Mouse (Mus musculus): Measurements from ENCODE around the gene Nfx1. TPM values are rescaled to one million over a fixed set of nuclear protein-coding genes. Genes with fewer than 3 reads are reported as not detected.
A peak's percentile ranks its signal among the peaks of the same experiment; 100 is the strongest.

Nfx1 gene
- polyA plus RNA-seq, 1 experiment from 2014 or later: 57.6 TPM

DNA sequence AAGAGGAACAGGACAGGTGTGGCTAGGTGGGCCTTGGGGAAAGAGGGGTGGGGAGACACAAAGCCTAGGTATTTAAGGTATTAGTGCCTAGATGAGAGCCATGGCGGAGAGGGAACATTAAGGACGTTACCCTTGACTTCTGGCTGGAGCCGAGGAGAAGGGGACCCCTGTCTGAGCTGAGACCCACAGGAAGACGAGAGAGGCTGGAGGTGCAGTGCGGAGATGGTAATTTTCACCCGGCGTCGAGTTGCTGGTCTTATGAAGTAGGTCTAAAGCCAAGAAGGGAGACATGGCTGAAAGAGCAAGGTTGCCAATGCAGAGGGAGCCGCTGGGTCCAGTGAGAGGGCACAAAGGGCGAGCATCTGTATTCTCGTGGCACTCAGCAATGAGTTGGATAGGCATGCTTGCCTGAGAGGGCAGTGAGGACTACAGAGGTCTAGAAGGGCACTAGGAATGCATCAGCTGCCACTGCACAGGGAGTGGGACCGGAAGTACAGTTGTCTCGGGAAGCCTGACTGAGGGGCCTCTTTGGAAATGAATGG is 75.6 kb downstream of the Nfx1 start:
- H3K27me3 ChIP-seq (ENCODE audit: control insufficient read depth, insufficient read depth, low read length): no peaks in the 10 kb centered on the region
- H3K27ac ChIP-seq (ENCODE audit: low read length): no peak overlapping the region
- H3K9me3 ChIP-seq (replicated peaks; ENCODE audit: control insufficient read depth, low read length): no peaks in the 10 kb centered on the region
- no peaks in the 10 kb centered on the region for H3K36me3 ChIP-seq (ENCODE audit: control insufficient read depth, insufficient read depth)
- WGBS: 74% methylated on average over 13 of the region's 13 CpGs
- ATAC-seq (replicated peaks; ENCODE audit: extremely low read depth, insufficient read depth, low FRiP score): no peak; the same call in 1 of the 2 replicates
- H3K4me1 ChIP-seq (ENCODE audit: control insufficient read depth, insufficient read depth, low read length): peaks cover 14% of the 10 kb centered on the region
- no peak overlapping the region for H3K4me3 ChIP-seq (ENCODE audit: low read length)
- no peak overlapping the region for H3K9ac ChIP-seq (ENCODE audit: low read length)
- no peak overlapping the region for H3K4me2 ChIP-seq (ENCODE audit: low read depth, low read length)

- ATAC-seq (replicated peaks; ENCODE audit: extremely low read depth, insufficient read depth, low FRiP score): 0 out of 2 replicates have a peak, but pooled peaks have one; percentile 24
- H3K4me1 ChIP-seq (ENCODE audit: control insufficient read depth, insufficient read depth, low read length): peaks cover 13% of the 10 kb centered on the region
- H3K9me3 ChIP-seq (replicated peaks; ENCODE audit: control insufficient read depth, low read length): no peaks in the 10 kb centered on the region
- no peak within 1 kb of the TSS for H3K9ac ChIP-seq (ENCODE audit: low read length)
- H3K4me3 ChIP-seq (ENCODE audit: low read length): no peak within 1 kb of the TSS
- 29% methylated on average over 9 of the region's 9 CpGs for WGBS
- H3K36me3 ChIP-seq (ENCODE audit: control insufficient read depth, insufficient read depth): no peaks in the 10 kb centered on the region
- no peaks in the 10 kb centered on the region for H3K27me3 ChIP-seq (ENCODE audit: control insufficient read depth, insufficient read depth, low read length)
- peak within 1 kb of the TSS; percentile 35; the same call in 1 of the 2 replicates for H3K27ac ChIP-seq (ENCODE audit: low read length)
- H3K4me2 ChIP-seq (ENCODE audit: low read depth, low read length): no peak within 1 kb of the TSS
These were observed 77.0 kb downstream of the Nfx1 start, which contains the start of gene Aqp7 for GRCm38 (mm10) chr4:41047524-41048271. TSS of gene Aqp7 (minus strand) at chr4:41048139.

DNA sequence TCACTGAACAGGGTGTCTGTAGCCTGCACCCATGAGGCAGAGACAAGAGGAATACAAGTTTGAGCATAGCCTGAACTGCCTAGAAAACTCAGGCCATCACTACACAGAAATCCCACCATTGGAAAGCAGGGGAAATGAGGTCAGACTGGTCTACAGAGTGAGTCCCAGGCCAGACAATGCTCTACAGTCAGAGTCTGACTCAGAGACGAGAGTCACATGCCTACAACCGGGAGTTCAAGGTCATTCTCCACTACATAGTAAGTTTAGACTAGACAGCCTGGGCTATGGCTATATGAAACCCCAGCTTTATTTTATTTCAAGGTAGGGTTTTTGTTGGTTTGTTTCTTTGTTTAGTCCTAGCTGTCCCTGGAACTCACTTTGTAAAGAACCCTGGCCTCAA is 78.2 kb downstream of the Nfx1 start:
- H3K9ac ChIP-seq (ENCODE audit: low read length): no peak overlapping the region
- H3K4me1 ChIP-seq (ENCODE audit: control insufficient read depth, insufficient read depth, low read length): peaks cover 13% of the 10 kb centered on the region
- no peak for ATAC-seq (replicated peaks; ENCODE audit: extremely low read depth, insufficient read depth, low FRiP score)
- 46% methylated on average over 2 of the region's 2 CpGs for WGBS
- H3K4me3 ChIP-seq (ENCODE audit: low read length): no peak overlapping the region
- H3K4me2 ChIP-seq (ENCODE audit: low read depth, low read length): no peak overlapping the region
- H3K27ac ChIP-seq (ENCODE audit: low read length): no peak overlapping the region
- H3K9me3 ChIP-seq (replicated peaks; ENCODE audit: control insufficient read depth, low read length): no peaks in the 10 kb centered on the region
- no peaks in the 10 kb centered on the region for H3K27me3 ChIP-seq (ENCODE audit: control insufficient read depth, insufficient read depth, low read length)
- H3K36me3 ChIP-seq (ENCODE audit: control insufficient read depth, insufficient read depth): no peaks in the 10 kb centered on the region

- Histone ChIP-seq H3K4me2 (ENCODE audit: low read depth, low read length) (peak overlapping the region; percentile 51), H3K9ac (ENCODE audit: low read length) (peak overlapping the region; percentile 36; the same call in 1 of the 2 replicates), H3K36me3 (ENCODE audit: control insufficient read depth, insufficient read depth) (no peaks in the 10 kb centered on the region), H3K9me3 (replicated peaks; ENCODE audit: control insufficient read depth, low read length) (no peaks in the 10 kb centered on the region), H3K27ac (ENCODE audit: low read length) (no peak overlapping the region), H3K27me3 (ENCODE audit: control insufficient read depth, insufficient read depth, low read length) (no peaks in the 10 kb centered on the region), H3K4me1 (ENCODE audit: control insufficient read depth, insufficient read depth, low read length) (peaks cover 27% of the 10 kb centered on the region), H3K4me3 (ENCODE audit: low read length) (no peak overlapping the region)
- ATAC-seq (replicated peaks; ENCODE audit: extremely low read depth, insufficient read depth, low FRiP score): no peak; the same call in 1 of the 2 replicates
- WGBS: 29% methylated on average over 16 of the region's 16 CpGs
These were observed 80.3 kb downstream of the Nfx1 start for GRCm38 (mm10) chr4:41050726-41051675.

GRCm38 (mm10) chr4:41051781-41052180 is 81.1 kb downstream of the Nfx1 start:
- Histone ChIP-seq H3K4me1 (ENCODE audit: control insufficient read depth, insufficient read depth, low read length) (peaks cover 27% of the 10 kb centered on the region), H3K4me3 (ENCODE audit: low read length) (no peak overlapping the region), H3K27ac (ENCODE audit: low read length) (no peak overlapping the region), H3K4me2 (ENCODE audit: low read depth, low read length) (no peak overlapping the region), H3K27me3 (ENCODE audit: control insufficient read depth, insufficient read depth, low read length) (no peaks in the 10 kb centered on the region), H3K36me3 (ENCODE audit: control insufficient read depth, insufficient read depth) (no peaks in the 10 kb centered on the region), H3K9ac (ENCODE audit: low read length) (no peak overlapping the region), H3K9me3 (replicated peaks; ENCODE audit: control insufficient read depth, low read length) (no peaks in the 10 kb centered on the region)
- no peak for ATAC-seq (replicated peaks; ENCODE audit: extremely low read depth, insufficient read depth, low FRiP score)
- 82% methylated on average over 7 of the region's 7 CpGs for WGBS

- Histone ChIP-seq H3K9ac (ENCODE audit: low read length) (peak overlapping the region; percentile 59), H3K27me3 (ENCODE audit: control insufficient read depth, insufficient read depth, low read length) (no peaks in the 10 kb centered on the region), H3K4me3 (ENCODE audit: low read length) (peak overlapping the region; percentile 25), H3K27ac (ENCODE audit: low read length) (peak overlapping the region; percentile 75), H3K4me2 (ENCODE audit: low read depth, low read length) (peak overlapping the region; percentile 62), H3K9me3 (replicated peaks; ENCODE audit: control insufficient read depth, low read length) (no peaks in the 10 kb centered on the region), H3K4me1 (ENCODE audit: control insufficient read depth, insufficient read depth, low read length) (peaks cover 16% of the 10 kb centered on the region), H3K36me3 (ENCODE audit: control insufficient read depth, insufficient read depth) (no peaks in the 10 kb centered on the region)
- peak; percentile 70 for ATAC-seq (replicated peaks; ENCODE audit: extremely low read depth, insufficient read depth, low FRiP score)
- WGBS: 20% methylated on average over 13 of the region's 13 CpGs
These were observed 84.4 kb downstream of the Nfx1 start for GRCm38 (mm10) chr4:41055111-41055510.

DNA sequence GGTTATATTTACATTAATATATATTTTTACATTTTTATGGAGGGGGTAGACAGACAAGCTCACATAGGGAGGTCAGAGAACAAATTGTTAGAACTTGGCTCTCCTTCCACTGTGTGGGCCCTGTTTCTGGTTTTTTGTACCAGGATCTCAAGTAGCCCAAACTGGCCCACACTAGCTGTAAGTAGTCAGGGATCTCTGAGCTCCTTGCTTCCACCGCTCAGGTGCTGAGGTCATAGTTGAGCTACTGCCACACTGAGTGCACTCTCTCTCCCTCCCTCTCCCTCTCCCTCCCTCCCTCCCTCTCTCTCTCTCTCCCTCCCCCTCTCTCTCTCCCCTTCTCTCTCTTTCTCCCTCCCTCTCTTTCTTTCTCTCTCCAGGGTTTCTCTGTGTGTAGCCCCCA is 85.5 kb downstream of the Nfx1 start:
- H3K4me1 ChIP-seq (ENCODE audit: control insufficient read depth, insufficient read depth, low read length): peaks cover 13% of the 10 kb centered on the region
- no peak overlapping the region for H3K4me3 ChIP-seq (ENCODE audit: low read length)
- ATAC-seq (replicated peaks; ENCODE audit: extremely low read depth, insufficient read depth, low FRiP score): no peak
- H3K27ac ChIP-seq (ENCODE audit: low read length): no peak overlapping the region
- H3K4me2 ChIP-seq (ENCODE audit: low read depth, low read length): no peak overlapping the region
- 35% methylated on average over 1 of the region's 1 CpGs for WGBS
- H3K9ac ChIP-seq (ENCODE audit: low read length): no peak overlapping the region
- no peaks in the 10 kb centered on the region for H3K36me3 ChIP-seq (ENCODE audit: control insufficient read depth, insufficient read depth)
- H3K9me3 ChIP-seq (replicated peaks; ENCODE audit: control insufficient read depth, low read length): no peaks in the 10 kb centered on the region
- no peaks in the 10 kb centered on the region for H3K27me3 ChIP-seq (ENCODE audit: control insufficient read depth, insufficient read depth, low read length)

DNA sequence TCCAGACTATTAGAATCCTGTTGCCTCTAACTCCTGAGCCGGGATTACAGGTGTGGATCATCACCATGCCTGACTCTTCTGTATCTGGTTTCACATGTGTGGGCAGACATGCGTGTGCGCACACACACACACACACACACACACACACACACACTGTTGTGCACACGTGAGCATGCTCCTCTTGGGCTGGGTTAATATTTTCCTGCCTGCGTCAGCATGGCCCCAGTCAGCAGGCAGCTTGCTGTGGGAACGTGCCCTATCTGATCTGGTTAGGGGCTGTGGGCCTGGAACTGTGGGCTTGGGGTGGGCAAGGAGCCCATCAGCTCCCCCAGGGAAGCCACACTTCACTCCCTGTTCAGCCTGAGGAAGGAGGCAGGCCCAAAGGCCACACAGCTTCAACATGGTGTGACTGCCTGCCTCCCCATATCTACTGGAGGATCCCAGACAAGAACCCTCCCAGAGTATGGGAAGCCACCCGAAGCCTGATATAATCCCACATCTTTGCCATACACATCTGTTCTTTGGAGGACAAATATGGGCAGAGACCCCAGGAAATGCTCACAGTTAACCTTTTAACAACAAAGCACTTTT is 86.1 kb downstream of the Nfx1 start:
- H3K9ac ChIP-seq (ENCODE audit: low read length): no peak overlapping the region
- H3K36me3 ChIP-seq (ENCODE audit: control insufficient read depth, insufficient read depth): no peaks in the 10 kb centered on the region
- no peak overlapping the region for H3K4me2 ChIP-seq (ENCODE audit: low read depth, low read length)
- H3K4me1 ChIP-seq (ENCODE audit: control insufficient read depth, insufficient read depth, low read length): peaks cover 13% of the 10 kb centered on the region
- H3K27ac ChIP-seq (ENCODE audit: low read length): no peak overlapping the region
- no peaks in the 10 kb centered on the region for H3K9me3 ChIP-seq (replicated peaks; ENCODE audit: control insufficient read depth, low read length)
- WGBS: 56% methylated on average over 7 of the region's 7 CpGs
- no peak overlapping the region for H3K4me3 ChIP-seq (ENCODE audit: low read length)
- no peaks in the 10 kb centered on the region for H3K27me3 ChIP-seq (ENCODE audit: control insufficient read depth, insufficient read depth, low read length)
- ATAC-seq (replicated peaks; ENCODE audit: extremely low read depth, insufficient read depth, low FRiP score): no peak

All from heart, embryonic 16.5 days (tissue).